ENCODE assay signal across 8 mouse cellular contexts in genomic region chr5:137308356-137308755, GRCm38 (mm10). TPM values are rescaled to one million over a fixed set of nuclear protein-coding genes. Genes with fewer than 3 reads are reported as not detected.
DNase-seq lines count a peak whose midpoint lies in the region; ATAC-seq lines count a peak whose summit lies in the region.

No protein-coding gene starts in this region.

- peak overlapping the region; percentile 86 for H3K9ac ChIP-seq in forebrain, embryonic 14.5 days (ENCODE audit: low read length)
- no peak overlapping the region; the same call in 1 of the 2 replicates for H3K9ac ChIP-seq in liver, embryonic 16.5 days (ENCODE audit: low read depth, low read length)

- ATAC-seq in erythroblast, adult 5-6 weeks (replicated peaks; ENCODE audit: low FRiP score, poor library complexity, severe bottlenecking), result no peak
- no peak for ATAC-seq in forebrain, embryonic 14.5 days
- ATAC-seq in liver, embryonic 16.5 days (ENCODE audit: low read depth), result no peak

- H3K9me3 ChIP-seq in erythroblast, embryonic 14.5 days (ENCODE audit: control insufficient read depth, low read length), result peaks cover 5% of the 10 kb centered on the region
- H3K9me3 ChIP-seq in forebrain, embryonic 14.5 days (replicated peaks; ENCODE audit: control insufficient read depth, low read length), result no peaks in the 10 kb centered on the region
- H3K9me3 ChIP-seq in liver, embryonic 16.5 days (replicated peaks; ENCODE audit: control insufficient read depth, low read length), result no peaks in the 10 kb centered on the region

- DNase-seq in A20 (ENCODE audit: low read depth, low spot score), result peak; percentile 51
- no peak for DNase-seq in forebrain, embryonic 14.5 days (ENCODE audit: low spot score)
- no peak for DNase-seq in right cerebral cortex, postnatal 4 days
- DNase-seq in layer of hippocampus, adult 9-11 months, result no peak
- DNase-seq in adrenal gland, adult 2 months, result no peak

- peak overlapping the region; percentile 94 for H3K4me3 ChIP-seq in erythroblast, embryonic 14.5 days (replicated peaks)
- H3K4me3 ChIP-seq in forebrain, embryonic 14.5 days (ENCODE audit: low read depth, low read length), result peak overlapping the region; percentile 67
- peak overlapping the region; percentile 93 for H3K4me3 ChIP-seq in liver, embryonic 16.5 days (ENCODE audit: low read depth, low read length)

- peak overlapping the region; percentile 92; the same call in 1 of the 2 replicates for H3K27ac ChIP-seq in forebrain, embryonic 14.5 days (ENCODE audit: low read depth, low read length)
- H3K27ac ChIP-seq in liver, embryonic 16.5 days (ENCODE audit: low read length), result peak overlapping the region; percentile 91

- peaks cover 64% of the 10 kb centered on the region for H3K4me1 ChIP-seq in erythroblast, embryonic 14.5 days (ENCODE audit: control insufficient read depth)
- H3K4me1 ChIP-seq in forebrain, embryonic 14.5 days (ENCODE audit: control insufficient read depth, insufficient read depth, low read length), result peaks cover 28% of the 10 kb centered on the region
- H3K4me1 ChIP-seq in liver, embryonic 16.5 days (ENCODE audit: control insufficient read depth, low read depth, low read length), result peaks cover 38% of the 10 kb centered on the region

- WGBS in forebrain, embryonic 14.5 days, result 90% methylated on average over 4 of the region's 4 CpGs
- 88% methylated on average over 4 of the region's 4 CpGs for WGBS in liver, embryonic 16.5 days (ENCODE audit: insufficient replicate concordance)

- peaks cover 58% of the 10 kb centered on the region for H3K36me3 ChIP-seq in erythroblast, embryonic 14.5 days (ENCODE audit: control insufficient read depth)
- H3K36me3 ChIP-seq in forebrain, embryonic 14.5 days (ENCODE audit: control insufficient read depth, insufficient read depth, low read length), result peaks cover 33% of the 10 kb centered on the region
- peaks cover 17% of the 10 kb centered on the region for H3K36me3 ChIP-seq in liver, embryonic 16.5 days (ENCODE audit: control insufficient read depth, insufficient read depth)

- peak overlapping the region; percentile 65 for H3K4me2 ChIP-seq in forebrain, embryonic 14.5 days (ENCODE audit: low read length)
- H3K4me2 ChIP-seq in liver, embryonic 16.5 days (ENCODE audit: low read depth, low read length), result peak overlapping the region; percentile 74; the same call in 1 of the 2 replicates

- H3K27me3 ChIP-seq in erythroblast, embryonic 14.5 days (ENCODE audit: control insufficient read depth), result peaks cover 3% of the 10 kb centered on the region; the same call in 1 of the 2 replicates
- no peaks in the 10 kb centered on the region for H3K27me3 ChIP-seq in forebrain, embryonic 14.5 days (replicated peaks; ENCODE audit: control insufficient read depth, insufficient read depth, low read length)
- no peaks in the 10 kb centered on the region for H3K27me3 ChIP-seq in liver, embryonic 16.5 days (ENCODE audit: control insufficient read depth, insufficient read depth, low read depth, low read length)

RNA-seq across cellular contexts. Expression of gene Srrt, which starts 0.9 kb away (rescaled TPM):
- polyA plus RNA-seq in erythroblast, embryonic 14.5 days (2012), result 73.3 and 89.6 TPM in 2 replicates
- total RNA-seq in erythroblast, adult 5-6 weeks (2015; ENCODE audit: low replicate concordance), result 85.7 and 166 TPM in 2 replicates
- 227 and 383 TPM in 2 replicates for total RNA-seq in erythroblast, adult 5-6 weeks (2017; ENCODE audit: low replicate concordance)
- 78.9 and 95.2 TPM in 2 replicates for polyA plus RNA-seq in forebrain, embryonic 14.5 days (2014; fragmentation: Nextera tagmentation; extraction: Ambion mirVana)
- 68.0 and 69.7 TPM in 2 replicates for polyA plus RNA-seq in liver, embryonic 16.5 days (2015; fragmentation: Nextera tagmentation; extraction: Ambion mirVana)
- 100 to 1,000 TPM; 135 to 172 TPM for total RNA-seq in adrenal gland, adult 2 months (2021)
- 138 and 150 TPM in 2 replicates for polyA plus RNA-seq in adrenal gland, adult 2 months (2012; rRNA removed)

RNA-seq across cellular contexts. Expression of gene Trip6, which starts 5.8 kb away (rescaled TPM):
- polyA plus RNA-seq in erythroblast, embryonic 14.5 days (2012), result 0.51 and 0.54 TPM in 2 replicates
- total RNA-seq in erythroblast, adult 5-6 weeks (2015; ENCODE audit: low replicate concordance), result 0.96 and 2.1 TPM in 2 replicates
- 2.6 TPM in 1 of 2 replicates, not detected in the other for total RNA-seq in erythroblast, adult 5-6 weeks (2017; ENCODE audit: low replicate concordance)
- polyA plus RNA-seq in forebrain, embryonic 14.5 days (2014; fragmentation: Nextera tagmentation; extraction: Ambion mirVana), result 18.2 and 18.4 TPM in 2 replicates
- polyA plus RNA-seq in liver, embryonic 16.5 days (2015; fragmentation: Nextera tagmentation; extraction: Ambion mirVana), result 9.3 and 9.6 TPM in 2 replicates
- 10 to 100 TPM; 28.3 to 41.4 TPM for total RNA-seq in adrenal gland, adult 2 months (2021)
- polyA plus RNA-seq in adrenal gland, adult 2 months (2012; rRNA removed), result 108 TPM in 2 replicates

RNA-seq across cellular contexts. Expression of gene Ufsp1, which starts 13.9 kb away (rescaled TPM):
- polyA plus RNA-seq in erythroblast, embryonic 14.5 days (2012), result 14.1 and 16.4 TPM in 2 replicates
- total RNA-seq in erythroblast, adult 5-6 weeks (2015; ENCODE audit: low replicate concordance), result 19.0 and 21.7 TPM in 2 replicates
- total RNA-seq in erythroblast, adult 5-6 weeks (2017; ENCODE audit: low replicate concordance), result 16.6 and 27.9 TPM in 2 replicates
- polyA plus RNA-seq in forebrain, embryonic 14.5 days (2014; fragmentation: Nextera tagmentation; extraction: Ambion mirVana), result 9.8 and 10.3 TPM in 2 replicates
- 7.0 and 7.8 TPM in 2 replicates for polyA plus RNA-seq in liver, embryonic 16.5 days (2015; fragmentation: Nextera tagmentation; extraction: Ambion mirVana)
- total RNA-seq in adrenal gland, adult 2 months (2021), result 10 to 100 TPM in 1 of 2 experiments, 1 to 10 TPM in 1; 9.6 to 15.3 TPM
- polyA plus RNA-seq in adrenal gland, adult 2 months (2012; rRNA removed), result 29.8 and 37.9 TPM in 2 replicates

RNA-seq across cellular contexts. Expression of gene Ache, which starts 21.0 kb away (rescaled TPM):
- polyA plus RNA-seq in erythroblast, embryonic 14.5 days (2012), result 29.5 and 30.9 TPM in 2 replicates
- 63.5 and 69.6 TPM in 2 replicates for total RNA-seq in erythroblast, adult 5-6 weeks (2015; ENCODE audit: low replicate concordance)
- 55.2 and 63.8 TPM in 2 replicates for total RNA-seq in erythroblast, adult 5-6 weeks (2017; ENCODE audit: low replicate concordance)
- polyA plus RNA-seq in forebrain, embryonic 14.5 days (2014; fragmentation: Nextera tagmentation; extraction: Ambion mirVana), result 6.9 and 10.9 TPM in 2 replicates
- 14.4 and 18.6 TPM in 2 replicates for polyA plus RNA-seq in liver, embryonic 16.5 days (2015; fragmentation: Nextera tagmentation; extraction: Ambion mirVana)
- total RNA-seq in adrenal gland, adult 2 months (2021), result 10 to 100 TPM in 1 of 2 experiments, 1 to 10 TPM in 1; 5.8 to 12.0 TPM
- polyA plus RNA-seq in adrenal gland, adult 2 months (2012; rRNA removed), result 11.0 and 18.0 TPM in 2 replicates

RNA-seq across cellular contexts. Expression of gene Slc12a9, which starts 25.0 kb away (rescaled TPM):
- polyA plus RNA-seq in erythroblast, embryonic 14.5 days (2012), result 0.05 and 0.06 TPM in 2 replicates
- 1.9 TPM in 2 replicates for total RNA-seq in erythroblast, adult 5-6 weeks (2015; ENCODE audit: low replicate concordance)
- total RNA-seq in erythroblast, adult 5-6 weeks (2017; ENCODE audit: low replicate concordance), result 0.43 and 0.98 TPM in 2 replicates
- 6.2 and 9.9 TPM in 2 replicates for polyA plus RNA-seq in forebrain, embryonic 14.5 days (2014; fragmentation: Nextera tagmentation; extraction: Ambion mirVana)
- 2.8 and 3.0 TPM in 2 replicates for polyA plus RNA-seq in liver, embryonic 16.5 days (2015; fragmentation: Nextera tagmentation; extraction: Ambion mirVana)
- 10 to 100 TPM in 1 of 2 experiments, 1 to 10 TPM in 1; 7.3 to 12.4 TPM for total RNA-seq in adrenal gland, adult 2 months (2021)
- polyA plus RNA-seq in adrenal gland, adult 2 months (2012; rRNA removed), result 30.4 and 33.0 TPM in 2 replicates
